Mouse (Mus musculus): ENCODE measurements around the gene Tmem151b.

Tmem151b gene

DNA sequence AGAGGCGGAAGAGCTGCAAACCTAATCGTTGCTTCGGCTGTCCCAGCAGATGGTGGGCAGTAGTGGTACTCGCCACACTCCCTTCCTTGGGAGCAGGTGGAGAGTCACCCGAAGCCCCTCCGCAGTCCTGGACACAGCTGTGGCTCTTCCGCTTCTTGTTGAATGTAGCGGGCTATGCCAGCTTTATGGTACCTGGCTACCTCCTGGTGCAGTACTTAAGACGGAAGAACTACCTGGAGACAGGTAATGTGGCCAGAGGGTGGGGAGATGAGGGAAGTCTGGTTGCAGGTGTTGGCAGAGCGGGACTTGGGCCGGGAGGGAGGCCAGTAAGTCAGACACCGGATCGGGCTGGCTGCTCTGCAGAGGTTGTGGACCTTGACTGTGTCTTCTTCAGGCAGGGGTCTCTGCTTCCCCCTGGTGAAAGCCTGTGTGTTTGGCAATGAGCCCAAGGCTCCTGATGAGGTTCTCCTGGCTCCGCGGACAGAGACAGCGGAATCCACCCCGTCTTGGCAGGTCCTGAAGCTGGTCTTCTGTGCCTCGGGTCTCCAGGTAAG, 15.1 kb upstream of the Tmem151b start:
- DNase-seq (ENCODE audit: low spot score): no peak

GRCm38 (mm10) chr17:45563655-45564530, 14.4 kb upstream of the Tmem151b start, which contains the start of gene Slc35b2:
Gene Slc35b2 (plus strand): TSS chr17:45563874.
- peak; percentile 88 for DNase-seq (ENCODE audit: low spot score)

DNA sequence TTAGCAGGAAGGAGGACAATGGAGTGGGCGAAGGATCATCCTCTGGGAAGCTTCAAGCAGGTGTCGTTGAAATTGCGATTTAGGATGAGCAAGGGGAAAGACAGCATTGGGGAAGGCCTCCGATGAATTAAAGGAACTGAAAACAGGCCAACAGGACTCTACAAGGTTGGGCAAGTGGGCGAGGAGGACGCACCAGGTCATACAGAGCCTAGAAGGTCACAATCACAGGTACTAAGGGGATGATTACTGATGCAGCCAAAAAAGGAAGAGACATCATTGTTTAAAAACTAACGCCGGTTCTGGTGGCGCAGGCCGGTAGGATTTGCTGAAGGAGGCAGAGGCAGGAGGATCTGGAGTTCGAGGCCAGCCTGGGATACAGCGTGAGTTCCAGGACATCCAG, 13.7 kb upstream of the Tmem151b start:
- DNase-seq (ENCODE audit: low spot score): no peak

DNA sequence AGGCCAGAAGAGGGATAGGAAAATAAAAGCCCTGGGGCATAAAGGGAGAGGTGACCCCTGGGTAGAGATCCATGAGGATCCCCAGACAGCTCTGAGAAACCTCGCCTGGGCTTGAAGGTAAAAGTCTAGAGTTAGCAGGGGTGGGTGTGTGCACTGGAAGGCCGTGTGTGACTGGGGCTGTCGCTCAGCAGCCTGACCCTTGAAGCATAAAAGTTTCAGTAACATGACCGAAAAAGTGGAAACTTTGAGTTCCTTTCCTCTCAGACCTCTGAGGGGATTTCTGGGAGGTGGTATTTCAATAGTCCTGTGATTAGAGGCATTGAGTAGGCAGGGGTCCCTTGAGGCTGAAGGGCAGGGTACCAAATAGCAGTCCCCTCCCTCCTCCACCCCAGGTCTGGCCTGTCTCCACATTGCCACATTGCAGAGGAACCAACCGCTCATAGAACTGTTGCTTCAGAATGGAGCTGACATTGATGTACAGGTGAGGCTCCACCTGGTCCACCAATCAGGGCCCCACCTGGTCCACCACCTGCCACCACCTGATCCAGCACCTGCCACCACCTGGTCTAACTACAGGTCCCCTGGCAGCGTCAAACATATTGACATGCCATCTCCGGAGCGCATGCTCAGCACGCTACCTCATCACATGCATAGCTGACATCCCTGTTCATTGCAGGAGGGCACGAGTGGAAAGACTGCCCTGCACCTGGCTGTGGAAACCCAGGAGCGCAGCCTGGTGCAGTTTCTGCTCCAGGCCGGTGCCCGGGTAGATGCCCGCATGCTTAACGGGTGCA, 10.5 kb upstream of the Tmem151b start:
- DNase-seq (ENCODE audit: low spot score): no peak

GRCm38 (mm10) chr17:45557998-45558862, 8.8 kb upstream of the Tmem151b start:
- DNase-seq (ENCODE audit: low spot score): peak; percentile 79

- peak; percentile 31 for DNase-seq (ENCODE audit: low spot score)
These were observed 7.9 kb upstream of the Tmem151b start for GRCm38 (mm10) chr17:45557246-45557824.

- DNase-seq (ENCODE audit: low spot score): no peak
These were observed 7.2 kb upstream of the Tmem151b start for GRCm38 (mm10) chr17:45556514-45557245.

- DNase-seq (ENCODE audit: low spot score): no peak
These were observed 6.6 kb upstream of the Tmem151b start for GRCm38 (mm10) chr17:45556107-45556489.

DNA sequence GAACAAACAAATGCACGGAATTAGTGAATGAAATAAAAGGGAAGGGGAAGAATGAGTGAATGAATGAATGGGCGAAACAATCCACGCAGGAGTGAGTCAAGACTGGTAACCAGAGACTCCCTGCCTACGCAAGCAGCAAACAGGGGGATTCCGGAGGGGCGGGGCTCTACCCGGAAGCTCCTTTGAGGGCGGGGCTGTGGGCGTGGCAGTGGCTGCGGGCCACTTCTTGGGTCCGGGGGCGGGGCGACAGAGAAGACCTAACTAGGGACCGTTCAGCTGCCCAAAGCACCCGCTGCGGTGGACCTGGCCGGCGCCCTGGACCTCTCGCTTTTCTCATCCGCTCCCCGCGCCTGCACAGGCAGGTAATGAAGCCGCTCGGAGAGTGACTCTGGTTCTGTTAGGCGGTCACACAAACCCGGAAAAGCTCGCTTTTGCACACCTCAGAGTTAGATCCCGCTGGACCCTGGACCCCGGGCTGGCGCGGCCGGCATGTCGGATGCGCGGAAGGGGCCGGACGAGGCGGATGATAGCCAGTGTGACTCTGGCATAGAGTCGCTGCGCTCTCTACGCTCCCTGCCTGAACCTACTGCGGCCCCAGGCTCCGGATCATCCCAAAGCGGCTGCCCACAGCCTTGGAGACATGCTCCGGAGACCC, 6.1 kb upstream of the Tmem151b start, which contains the start of gene Nfkbie:
Nfkbie (plus strand) TSS at position 252 of the 655 bp plus-strand sequence.
- peak; percentile 98 for DNase-seq (ENCODE audit: low spot score)

GRCm38 (mm10) chr17:45554420-45554819, 4.9 kb upstream of the Tmem151b start:
- DNase-seq (ENCODE audit: low spot score): no peak

GRCm38 (mm10) chr17:45553065-45553464, 3.6 kb upstream of the Tmem151b start:
- no peak for DNase-seq (ENCODE audit: low spot score)

GRCm38 (mm10) chr17:45551816-45552451, 2.5 kb upstream of the Tmem151b start:
- DNase-seq (ENCODE audit: low spot score): peak; percentile 78

DNA sequence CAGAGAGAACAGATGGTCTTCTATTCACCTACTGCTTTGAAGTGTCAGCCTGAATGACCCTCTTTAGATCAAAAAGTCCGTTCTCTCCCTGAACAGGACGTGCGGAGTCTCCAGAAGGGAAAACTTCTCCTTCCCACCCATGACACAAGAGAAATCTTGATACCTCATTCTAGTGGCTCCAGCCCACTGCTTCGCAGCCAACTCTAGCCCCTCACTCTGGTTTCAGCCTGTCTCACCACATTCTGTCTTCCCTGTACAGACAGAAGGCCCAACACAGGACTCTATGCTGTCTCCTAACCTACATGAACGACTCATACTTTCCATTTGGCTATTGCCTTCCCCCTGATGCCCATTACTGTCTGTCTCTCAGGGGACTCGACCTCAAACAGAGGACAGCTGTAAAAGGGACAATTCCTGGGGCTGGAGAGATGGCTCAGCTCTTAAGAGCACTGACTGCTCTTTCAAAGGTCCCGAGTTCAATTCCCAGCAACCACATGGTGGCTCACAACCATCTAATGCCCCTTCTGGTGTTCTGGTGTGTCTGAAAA, 1.8 kb upstream of the Tmem151b start:
- DNase-seq (ENCODE audit: low spot score): no peak

GRCm38 (mm10) chr17:45550253-45550652, 776 bp upstream of the Tmem151b start:
- DNase-seq (ENCODE audit: low spot score): no peak

DNA sequence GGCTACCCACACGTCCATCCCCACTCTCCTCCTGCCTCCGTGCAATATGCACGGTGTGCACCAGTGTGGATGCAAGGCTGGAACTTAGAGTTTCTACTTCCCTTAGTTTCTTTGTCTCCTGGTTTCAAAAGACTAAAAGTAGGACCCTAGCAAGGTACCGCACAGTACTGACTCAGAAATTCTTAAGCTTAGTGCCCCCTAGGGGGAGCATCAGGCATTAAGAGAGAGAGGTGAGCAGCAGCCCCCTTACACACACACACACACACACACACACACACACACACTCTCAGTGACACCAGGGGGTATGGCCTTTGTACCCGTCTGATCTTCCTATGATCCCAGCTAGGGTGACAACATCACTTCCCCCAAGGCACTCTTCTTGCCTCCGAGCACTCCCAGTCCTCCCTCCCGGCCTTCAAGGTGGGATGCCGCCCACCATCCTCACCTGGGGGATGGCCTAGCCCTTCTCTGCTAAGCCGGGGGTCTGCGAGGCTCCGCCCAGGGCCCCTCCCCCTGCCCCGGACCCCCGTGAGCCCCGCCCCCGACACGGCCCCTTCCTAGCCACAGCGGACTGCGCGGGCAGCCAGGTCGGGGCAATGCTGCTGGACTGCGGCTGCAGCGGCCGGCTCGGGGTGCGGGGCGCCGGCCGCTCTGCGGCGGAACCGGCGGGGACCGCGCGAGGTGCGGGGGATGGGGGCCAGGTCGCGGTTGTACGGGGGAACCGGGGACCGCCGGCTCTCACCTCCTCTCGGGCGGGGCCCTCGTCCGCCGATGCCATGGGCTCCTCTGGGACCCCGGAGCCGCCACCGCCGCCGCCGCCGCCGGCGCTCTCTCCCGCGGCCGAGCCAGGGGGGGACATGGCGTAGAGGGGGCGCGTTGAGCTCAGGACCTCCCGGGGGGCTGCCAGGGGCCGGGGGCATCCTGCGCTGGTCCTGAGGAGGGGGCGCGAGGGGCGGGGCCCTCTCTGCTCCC, 650 bp downstream of the Tmem151b start:
- peak; percentile 47 for DNase-seq (ENCODE audit: low spot score)

DNA sequence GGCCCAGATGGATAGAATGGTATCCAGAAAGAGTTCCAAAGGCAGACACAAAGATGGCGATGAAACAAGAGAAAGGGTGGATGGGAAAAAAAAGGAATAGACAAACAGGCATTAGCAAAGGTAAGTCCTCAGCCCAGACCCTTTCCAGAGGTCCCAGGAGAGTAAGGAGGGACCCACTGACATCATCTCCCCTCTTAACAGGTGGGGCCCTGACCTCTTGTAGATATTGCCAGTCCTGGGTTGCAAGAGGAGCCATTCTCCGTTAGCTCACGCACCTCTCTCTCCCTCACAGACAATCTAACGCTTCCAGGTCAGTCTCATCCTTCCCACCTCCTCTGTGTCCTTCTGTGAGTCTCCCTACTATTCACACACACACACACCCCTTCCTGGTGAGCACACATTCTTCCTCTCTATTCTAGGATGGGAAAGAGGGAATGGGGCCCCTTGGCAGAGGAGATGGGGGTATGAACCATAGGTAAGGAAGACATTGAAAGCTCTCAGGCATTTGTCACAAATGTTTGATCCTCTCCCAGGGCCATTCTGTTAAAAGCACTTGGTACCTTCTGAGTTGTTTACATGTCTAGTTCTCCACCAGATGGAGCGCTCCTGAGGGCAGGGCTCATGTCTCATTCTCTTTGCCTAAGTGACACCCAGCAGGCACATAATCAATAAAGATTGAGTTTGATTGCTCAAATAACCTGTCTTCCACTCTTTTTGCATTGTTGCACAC, 1.9 kb downstream of the Tmem151b start:
- no peak for DNase-seq (ENCODE audit: low spot score)

DNA sequence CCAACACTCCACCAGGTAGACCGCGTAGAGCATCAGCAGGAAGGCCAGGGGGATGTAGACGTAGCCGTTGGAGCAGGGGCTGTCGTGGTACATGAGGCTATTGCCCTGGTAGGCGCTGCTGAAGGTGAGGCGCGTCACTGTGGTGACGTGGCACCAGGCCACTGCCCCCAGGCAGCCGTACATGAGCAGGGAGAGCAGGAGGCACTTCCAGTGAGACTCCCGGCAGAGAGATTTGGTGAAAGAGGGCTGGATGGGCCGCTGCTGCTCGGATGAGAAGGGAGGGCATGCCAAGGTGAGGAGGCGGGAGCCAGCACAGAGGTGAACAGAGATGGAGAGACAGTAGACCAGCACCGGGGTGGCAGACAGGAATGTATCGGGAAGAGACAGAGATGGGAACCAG, 2.5 kb downstream of the Tmem151b start:
- no peak for DNase-seq (ENCODE audit: low spot score)
